Mouse (Mus musculus) intestine, embryonic 16.5 days (tissue): ENCODE measurements around the gene Isca1. TPM values are rescaled to one million over a fixed set of nuclear protein-coding genes. Genes with fewer than 3 reads are reported as not detected.
A peak's percentile ranks its signal among the peaks of the same experiment; 100 is the strongest.
"Not testable (repeated sequence)": the region's sequence is repeated elsewhere in the genome, so short reads cannot be mapped to it uniquely, and the experiment has no call there.

Experiments used
- ATAC-seq: fragments of 200-750 bp; cut with Nextera tagmentation; 2 replicates; pipeline ENCODE4 v1.8.0; 2017; ENCODE audit warnings: moderate TSS enrichment, moderate library complexity
- H3K27ac ChIP-seq: fragments of 300-500 bp; sonication (generic); 2 replicates; pipeline ENCODE4 v1.5.1; 2014; ENCODE audit warnings: mild to moderate bottlenecking, low read length
- H3K27me3 ChIP-seq: fragments of 300-500 bp; sonication (generic); replicated peaks from 2 replicates; pipeline ENCODE4 v1.6.1; 2014; ENCODE audit warnings: low read length, control low read depth, mixed read lengths; ENCODE audit not compliant: control insufficient read depth, insufficient read depth
- H3K36me3 ChIP-seq: fragments of 300-500 bp; sonication (generic); 2 replicates; pipeline ENCODE4 v1.6.1; 2014; ENCODE audit warnings: low read length, control low read depth; ENCODE audit not compliant: control insufficient read depth, insufficient read depth
- H3K4me1 ChIP-seq: fragments of 300-500 bp; sonication (generic); 2 replicates; pipeline ENCODE4 v1.6.1; 2014; ENCODE audit warnings: low read length, control low read depth, mixed read lengths; ENCODE audit not compliant: control insufficient read depth, insufficient read depth
- H3K4me2 ChIP-seq: fragments of 300-500 bp; sonication (generic); 2 replicates; pipeline ENCODE4 v1.6.1; 2014; ENCODE audit warnings: low read depth, low read length, control low read depth
- H3K4me3 ChIP-seq: fragments of 300-500 bp; sonication (generic); 2 replicates; pipeline ENCODE4 v1.5.1; 2014; ENCODE audit warnings: mild to moderate bottlenecking, low read length
- H3K9ac ChIP-seq: fragments of 300-500 bp; sonication (generic); 2 replicates; pipeline ENCODE4 v1.6.1; 2014; ENCODE audit warnings: low read depth, low read length
- H3K9me3 ChIP-seq: fragments of 300-500 bp; sonication (generic); 2 replicates; pipeline ENCODE4 v1.6.1; 2016; ENCODE audit warnings: low read length, control low read depth; ENCODE audit not compliant: control insufficient read depth
- WGBS: fragments of 180-500 bp; shearing (Covaris S2); extraction: QIAGEN DNeasy Blood & Tissue Kit; methylation state at CpG from one replicate; pipeline ENCODE4 v1.1.7; 2014; 5-methylcytosine and 5-hydroxymethylcytosine counted together
- polyA plus RNA-seq: library from polyadenylated mRNA; unstranded; fragments of >200 nt; fragmentation: Nextera tagmentation; extraction: Ambion mirVana; gene quantifications from 2 replicates; pipeline ENCODE4 v1.2.1, GENCODE M21; 2015

The Isca1 gene
- polyA plus RNA-seq, 1 experiment from 2014 or later = 133 TPM

GRCm38 (mm10) chr13:59794786-59795185, 25.2 kb upstream of the Isca1 start:
- Histone ChIP-seq H3K27me3 (no peaks in the 10 kb centered on the region), H3K36me3 (peaks cover 30% of the 10 kb centered on the region), H3K4me1 (peaks cover 6% of the 10 kb centered on the region), H3K27ac (no peak overlapping the region), H3K4me3 (no peak overlapping the region), H3K4me2 (no peak overlapping the region), H3K9ac (no peak overlapping the region), H3K9me3 (no peaks in the 10 kb centered on the region)
- ATAC-seq = no peak
- 91% methylated on average over 1 of the region's 1 CpGs for WGBS

- Histone ChIP-seq H3K4me2 (no peak within 1 kb of the TSS), H3K4me3 (no peak within 1 kb of the TSS), H3K9me3 (no peaks in the 10 kb centered on the region), H3K27me3 (no peaks in the 10 kb centered on the region), H3K9ac (no peak within 1 kb of the TSS), H3K4me1 (no peaks in the 10 kb centered on the region), H3K27ac (no peak within 1 kb of the TSS), H3K36me3 (peaks cover 44% of the 10 kb centered on the region)
- 82% methylated on average over 7 of the region's 7 CpGs for WGBS
- no peak for ATAC-seq
These were observed 12.5 kb upstream of the Isca1 start, which contains the start of gene Gm49354 for GRCm38 (mm10) chr13:59782145-59782544. TSS of gene Gm49354 (minus strand) at chr13:59782245.

GRCm38 (mm10) chr13:59779744-59780264, 10.2 kb upstream of the Isca1 start:
- not testable (repeated sequence) for ATAC-seq, H3K27ac ChIP-seq, H3K27me3 ChIP-seq, H3K9me3 ChIP-seq, H3K4me1 ChIP-seq, H3K4me2 ChIP-seq, H3K9ac ChIP-seq, H3K4me3 ChIP-seq
- peaks cover 39% of the 10 kb centered on the region for H3K36me3 ChIP-seq
- WGBS = 96% methylated on average over 1 of the region's 1 CpGs

DNA sequence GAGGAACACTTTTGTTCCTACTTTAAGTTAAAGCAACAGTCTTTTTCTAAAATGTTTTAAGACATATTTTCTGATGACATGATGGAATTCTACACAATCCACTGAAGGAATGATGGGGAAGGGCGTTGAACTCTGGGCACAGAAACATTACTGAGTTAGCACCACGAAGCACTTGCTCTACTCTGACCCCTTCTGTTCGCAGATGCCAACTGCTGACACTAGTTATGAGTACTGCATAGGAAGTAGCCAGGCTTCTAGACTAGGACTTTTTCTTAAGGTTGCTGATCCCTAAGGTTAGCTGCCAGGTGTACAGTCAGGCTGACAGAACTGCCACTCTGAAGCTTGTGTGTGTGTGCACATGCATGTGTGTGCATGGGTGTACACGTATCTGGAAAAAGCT, 9.6 kb upstream of the Isca1 start:
- Histone ChIP-seq H3K9ac (no peak overlapping the region), H3K4me3 (no peak overlapping the region), H3K9me3 (no peaks in the 10 kb centered on the region), H3K4me1 (no peaks in the 10 kb centered on the region), H3K4me2 (no peak overlapping the region), H3K36me3 (peaks cover 36% of the 10 kb centered on the region), H3K27ac (no peak overlapping the region), H3K27me3 (no peaks in the 10 kb centered on the region)
- 88% methylated on average over 4 of the region's 4 CpGs for WGBS
- ATAC-seq = no peak

DNA sequence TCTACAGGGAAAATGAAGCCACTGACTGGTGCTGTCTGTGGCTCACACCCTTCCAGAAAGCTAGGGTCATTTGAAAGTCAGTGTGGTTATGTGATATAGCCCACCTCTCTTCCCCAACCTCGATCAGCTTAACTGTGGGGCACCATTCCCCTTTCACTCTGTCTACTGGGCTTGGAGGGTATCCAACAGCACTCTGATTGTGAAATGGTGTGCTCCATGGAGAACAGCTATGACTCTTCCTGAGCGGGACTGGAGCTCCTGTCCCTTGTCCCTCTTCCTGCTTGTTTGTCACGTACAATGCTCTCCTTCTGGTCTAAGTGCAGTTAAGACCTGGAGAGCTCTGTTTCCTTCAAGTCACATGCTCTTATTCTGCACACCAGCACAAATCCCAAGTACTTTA, 5.6 kb upstream of the Isca1 start:
- no peak overlapping the region for H3K27ac ChIP-seq

GRCm38 (mm10) chr13:59771257-59771656, 1.6 kb upstream of the Isca1 start:
- Histone ChIP-seq H3K9ac (peak overlapping the region; percentile 23; the same call in 1 of the 2 replicates), H3K27ac (peak overlapping the region; percentile 99), H3K36me3 (no peaks in the 10 kb centered on the region; the same call in 1 of the 2 replicates), H3K4me2 (no peak overlapping the region), H3K27me3 (no peaks in the 10 kb centered on the region), H3K4me3 (no peak overlapping the region), H3K4me1 (peaks cover 42% of the 10 kb centered on the region), H3K9me3 (no peaks in the 10 kb centered on the region)
- 24% methylated on average over 9 of the region's 9 CpGs for WGBS
- ATAC-seq = 0 out of 2 replicates have a peak, but pooled peaks have one; percentile 10

More for the DNA sequence above, 5.6 kb upstream of the Isca1 start:
- no peaks in the 10 kb centered on the region for H3K9me3 ChIP-seq
- no peaks in the 10 kb centered on the region for H3K27me3 ChIP-seq
- peaks cover 12% of the 10 kb centered on the region for H3K36me3 ChIP-seq
- H3K4me2 ChIP-seq = no peak overlapping the region
- peak; percentile 5; the same call in 1 of the 2 replicates for ATAC-seq
- H3K4me1 ChIP-seq = peaks cover 17% of the 10 kb centered on the region
- 81% methylated on average over 3 of the region's 3 CpGs for WGBS
- no peak overlapping the region for H3K4me3 ChIP-seq
- H3K9ac ChIP-seq = no peak overlapping the region

DNA sequence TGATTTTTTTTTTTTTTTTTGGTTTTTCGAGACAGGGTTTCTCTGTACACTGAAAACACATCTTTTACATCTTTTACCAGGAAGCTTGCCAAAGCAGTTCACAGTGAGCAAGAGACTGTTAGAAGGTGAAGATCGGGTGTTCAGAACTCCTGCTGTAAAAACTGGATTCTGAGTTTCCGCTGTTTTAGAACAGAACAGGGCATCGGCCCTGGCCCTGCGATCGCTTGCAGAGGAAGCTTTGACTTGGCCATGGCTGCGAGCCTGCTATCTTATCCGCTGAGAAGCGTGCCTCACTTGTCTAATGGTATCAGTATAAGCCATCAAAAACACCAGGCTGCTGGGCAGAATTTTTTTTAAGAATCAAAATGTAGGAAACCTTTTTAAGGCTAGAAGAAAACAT, 1.2 kb upstream of the Isca1 start:
- Histone ChIP-seq H3K36me3 (no peaks in the 10 kb centered on the region; the same call in 1 of the 2 replicates), H3K9me3 (no peaks in the 10 kb centered on the region), H3K27me3 (no peaks in the 10 kb centered on the region), H3K27ac (peak overlapping the region; percentile 99), H3K4me2 (peak overlapping the region; percentile 77), H3K4me3 (peak overlapping the region; percentile 86; the same call in 1 of the 2 replicates), H3K4me1 (peaks cover 46% of the 10 kb centered on the region), H3K9ac (peak overlapping the region; percentile 23; the same call in 1 of the 2 replicates)
- WGBS = 45% methylated on average over 9 of the region's 9 CpGs
- no peak for ATAC-seq

- H3K4me1 ChIP-seq = peaks cover 50% of the 10 kb centered on the region
- H3K9me3 ChIP-seq = no peaks in the 10 kb centered on the region
- H3K36me3 ChIP-seq = no peaks in the 10 kb centered on the region; the same call in 1 of the 2 replicates
- peak overlapping the region; percentile 86 for H3K4me3 ChIP-seq
- H3K27me3 ChIP-seq = no peaks in the 10 kb centered on the region
- under 1% methylated on average over 28 of the region's 28 CpGs for WGBS
- peak overlapping the region; percentile 77 for H3K4me2 ChIP-seq
- peak overlapping the region; percentile 99 for H3K27ac ChIP-seq
- peak overlapping the region; percentile 92 for H3K9ac ChIP-seq
- peak; percentile 79 for ATAC-seq
These were observed 553 bp upstream of the Isca1 start for GRCm38 (mm10) chr13:59770164-59770562.

DNA sequence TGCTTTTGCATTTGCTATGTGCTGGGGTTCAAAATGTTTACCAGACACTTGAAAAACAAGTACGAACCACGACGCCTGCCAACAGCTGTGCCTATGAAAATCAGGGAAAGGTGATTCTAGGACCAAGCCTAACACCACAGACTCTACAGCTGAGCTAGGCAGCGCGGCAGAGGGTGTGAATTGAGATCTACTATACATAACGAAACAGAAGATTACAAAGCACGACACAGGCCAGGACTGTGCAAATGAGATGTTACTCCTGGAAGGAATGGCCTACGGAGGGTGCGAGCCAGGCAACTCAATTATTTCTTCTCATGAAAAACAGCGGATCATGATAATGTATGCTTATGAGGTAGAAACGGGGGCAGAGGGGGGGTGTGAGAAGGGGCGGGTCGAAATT, 1.1 kb downstream of the Isca1 start:
- Histone ChIP-seq H3K9me3 (no peaks in the 10 kb centered on the region), H3K27me3 (no peaks in the 10 kb centered on the region), H3K27ac (no peak overlapping the region), H3K9ac (peak overlapping the region; percentile 92), H3K4me2 (peak overlapping the region; percentile 67), H3K4me3 (peak overlapping the region; percentile 86), H3K36me3 (no peaks in the 10 kb centered on the region), H3K4me1 (peaks cover 50% of the 10 kb centered on the region)
- no peak for ATAC-seq
- WGBS = 23% methylated on average over 13 of the region's 13 CpGs
